Mouse (Mus musculus): ENCODE data around the gene Tbc1d2b. TPM values are rescaled to one million over a fixed set of nuclear protein-coding genes. Genes with fewer than 3 reads are reported as not detected.

The Tbc1d2b gene
- polyA plus RNA-seq, 1 experiment from 2014 or later = 9.3 TPM

DNA sequence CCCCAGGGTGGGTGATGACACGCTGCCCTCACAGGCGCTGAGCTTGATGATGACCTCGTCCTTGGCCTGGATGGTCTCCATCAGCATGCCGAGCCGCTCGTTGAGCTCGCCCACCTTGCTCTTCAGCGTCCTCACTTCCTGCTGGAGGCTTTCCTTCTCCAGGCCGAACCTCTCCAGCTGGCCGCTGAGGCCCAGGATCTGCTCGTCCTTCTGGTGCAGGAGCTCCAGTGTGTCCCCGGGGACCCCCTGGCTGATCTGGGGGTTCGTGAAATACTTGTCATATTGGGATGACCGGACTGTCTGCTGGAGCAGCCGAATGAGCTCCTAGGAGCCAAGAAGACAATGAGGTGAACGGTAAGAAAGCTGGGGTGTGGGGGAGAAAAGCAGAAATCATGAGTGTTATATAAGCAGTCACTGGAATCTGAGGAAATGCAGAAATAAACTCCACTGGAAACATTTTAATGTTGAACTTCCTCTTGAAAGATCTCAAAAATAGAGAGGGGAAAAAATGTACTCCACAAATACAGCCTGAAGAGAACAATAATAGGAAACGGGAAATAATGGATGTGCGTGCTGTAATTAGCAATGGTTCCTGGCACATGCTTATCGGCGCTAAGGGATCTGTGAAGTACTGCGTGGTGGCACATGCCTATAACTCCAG, 44.4 kb downstream of the Tbc1d2b start:
- Histone ChIP-seq H3K4me3 (ENCODE audit: low read length) (no peak overlapping the region), H3K9ac (ENCODE audit: low read depth, low read length) (no peak overlapping the region), H3K27me3 (replicated peaks; ENCODE audit: control insufficient read depth, insufficient read depth, low read length) (no peaks in the 10 kb centered on the region), H3K4me2 (ENCODE audit: low read depth, low read length) (no peak overlapping the region), H3K27ac (ENCODE audit: low read length) (0 out of 2 replicates have a peak overlapping the region, but pooled peaks have one; percentile 38), H3K36me3 (ENCODE audit: control insufficient read depth, insufficient read depth, low read length) (peaks cover 3% of the 10 kb centered on the region; the same call in 1 of the 2 replicates), H3K9me3 (ENCODE audit: control insufficient read depth, low read length) (no peaks in the 10 kb centered on the region), H3K4me1 (ENCODE audit: control insufficient read depth, insufficient read depth, low read length) (no peaks in the 10 kb centered on the region)
- ATAC-seq = peak; percentile 43
- 83% methylated on average over 21 of the region's 21 CpGs for WGBS

DNA sequence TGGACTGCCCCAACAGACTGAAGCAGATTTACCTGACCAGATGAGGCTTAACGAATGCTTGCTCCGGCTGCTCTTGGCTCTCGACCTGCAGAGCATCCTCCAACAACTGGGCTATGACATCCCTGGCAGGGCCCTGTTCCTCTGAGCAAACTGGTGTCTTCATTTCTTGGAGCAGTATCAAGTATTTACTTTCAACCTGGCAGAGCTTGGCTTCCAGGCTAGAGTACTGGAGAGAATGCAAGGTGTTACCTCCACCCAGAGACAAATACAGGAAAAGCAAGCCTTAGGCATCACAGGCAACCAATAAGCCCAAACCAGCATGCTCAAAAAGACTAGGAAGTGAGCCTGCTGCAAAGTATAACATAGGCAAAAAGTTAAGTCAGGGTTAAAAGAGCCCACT, 48.3 kb downstream of the Tbc1d2b start:
- H3K9ac ChIP-seq (ENCODE audit: low read depth, low read length) = no peak overlapping the region
- no peak overlapping the region for H3K4me2 ChIP-seq (ENCODE audit: low read depth, low read length)
- no peaks in the 10 kb centered on the region for H3K4me1 ChIP-seq (ENCODE audit: control insufficient read depth, insufficient read depth, low read length)
- no peaks in the 10 kb centered on the region for H3K9me3 ChIP-seq (ENCODE audit: control insufficient read depth, low read length)
- peaks cover 5% of the 10 kb centered on the region; the same call in 1 of the 2 replicates for H3K36me3 ChIP-seq (ENCODE audit: control insufficient read depth, insufficient read depth, low read length)
- H3K27me3 ChIP-seq (replicated peaks; ENCODE audit: control insufficient read depth, insufficient read depth, low read length) = no peaks in the 10 kb centered on the region
- no peak overlapping the region for H3K4me3 ChIP-seq (ENCODE audit: low read length)
- H3K27ac ChIP-seq (ENCODE audit: low read length) = no peak overlapping the region
- ATAC-seq = no peak
- 87% methylated on average over 3 of the region's 3 CpGs for WGBS

DNA sequence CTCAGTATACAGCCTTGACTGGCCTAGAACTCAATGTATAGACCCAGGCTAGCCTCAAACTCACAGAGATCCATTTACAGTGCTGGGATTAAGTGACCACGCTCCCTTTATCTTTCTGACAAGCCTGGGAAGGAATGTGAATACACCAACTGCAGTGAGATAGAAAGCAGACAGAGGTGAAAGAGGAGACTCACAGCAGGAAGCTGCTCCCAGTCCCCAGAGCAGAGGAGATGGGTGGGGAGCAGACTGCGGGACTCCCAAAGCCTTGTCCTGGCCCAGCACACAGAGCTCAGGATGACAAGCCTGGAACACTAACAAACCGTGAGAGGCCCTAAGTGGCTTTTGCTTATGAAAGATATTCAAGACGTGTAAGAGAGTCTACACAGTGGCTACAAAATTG, 53.1 kb downstream of the Tbc1d2b start:
- Histone ChIP-seq H3K4me2 (ENCODE audit: low read depth, low read length) (no peak overlapping the region), H3K27me3 (replicated peaks; ENCODE audit: control insufficient read depth, insufficient read depth, low read length) (no peaks in the 10 kb centered on the region), H3K36me3 (ENCODE audit: control insufficient read depth, insufficient read depth, low read length) (peaks cover 4% of the 10 kb centered on the region; the same call in 1 of the 2 replicates), H3K9ac (ENCODE audit: low read depth, low read length) (no peak overlapping the region), H3K4me1 (ENCODE audit: control insufficient read depth, insufficient read depth, low read length) (no peaks in the 10 kb centered on the region), H3K27ac (ENCODE audit: low read length) (no peak overlapping the region), H3K4me3 (ENCODE audit: low read length) (no peak overlapping the region), H3K9me3 (ENCODE audit: control insufficient read depth, low read length) (no peaks in the 10 kb centered on the region)
- ATAC-seq = no peak
- 49% methylated on average over 4 of the region's 4 CpGs for WGBS

DNA sequence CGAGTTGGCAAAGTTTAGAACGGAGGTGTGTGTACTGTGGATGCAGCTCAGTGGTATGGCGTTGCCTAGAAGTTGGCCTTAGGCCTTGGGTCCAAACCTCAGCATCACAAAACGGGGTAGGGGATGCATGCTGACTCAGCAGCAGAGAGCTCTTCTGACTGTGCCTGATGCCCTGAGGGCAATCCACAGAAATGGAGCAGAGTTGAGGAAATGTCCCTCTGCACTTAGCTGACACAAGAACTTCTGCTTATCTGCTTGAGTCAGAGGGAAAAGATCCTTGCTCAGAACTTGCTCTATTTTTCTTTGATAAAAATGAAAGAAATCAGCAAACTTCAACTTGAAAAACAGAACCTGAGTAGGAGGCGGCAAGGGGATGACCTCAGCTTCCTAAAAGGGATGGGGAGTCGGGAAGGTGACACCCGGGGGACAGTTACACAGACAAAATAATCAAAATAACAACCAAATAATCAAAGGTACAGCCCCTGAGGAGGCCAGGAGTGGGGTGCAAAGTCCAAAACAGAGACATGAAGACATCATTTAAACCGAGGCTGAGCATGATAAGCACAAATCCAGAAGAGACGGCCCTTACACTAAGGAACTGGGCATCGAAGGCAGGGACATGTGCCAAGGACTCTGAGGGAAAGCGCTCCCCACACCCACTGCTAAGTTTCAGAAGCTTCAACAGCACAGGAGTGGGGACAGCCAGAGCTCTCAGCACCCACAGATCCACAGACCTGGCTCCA, 54.2 kb downstream of the Tbc1d2b start:
- Histone ChIP-seq H3K4me1 (ENCODE audit: control insufficient read depth, insufficient read depth, low read length) (no peaks in the 10 kb centered on the region), H3K9me3 (ENCODE audit: control insufficient read depth, low read length) (no peaks in the 10 kb centered on the region), H3K36me3 (ENCODE audit: control insufficient read depth, insufficient read depth, low read length) (peaks cover 4% of the 10 kb centered on the region; the same call in 1 of the 2 replicates), H3K9ac (ENCODE audit: low read depth, low read length) (no peak overlapping the region), H3K4me3 (ENCODE audit: low read length) (no peak overlapping the region), H3K4me2 (ENCODE audit: low read depth, low read length) (no peak overlapping the region), H3K27ac (ENCODE audit: low read length) (peak overlapping the region; percentile 16; the same call in 1 of the 2 replicates), H3K27me3 (replicated peaks; ENCODE audit: control insufficient read depth, insufficient read depth, low read length) (no peaks in the 10 kb centered on the region)
- 80% methylated on average over 11 of the region's 11 CpGs for WGBS
- ATAC-seq = peak; percentile 68

DNA sequence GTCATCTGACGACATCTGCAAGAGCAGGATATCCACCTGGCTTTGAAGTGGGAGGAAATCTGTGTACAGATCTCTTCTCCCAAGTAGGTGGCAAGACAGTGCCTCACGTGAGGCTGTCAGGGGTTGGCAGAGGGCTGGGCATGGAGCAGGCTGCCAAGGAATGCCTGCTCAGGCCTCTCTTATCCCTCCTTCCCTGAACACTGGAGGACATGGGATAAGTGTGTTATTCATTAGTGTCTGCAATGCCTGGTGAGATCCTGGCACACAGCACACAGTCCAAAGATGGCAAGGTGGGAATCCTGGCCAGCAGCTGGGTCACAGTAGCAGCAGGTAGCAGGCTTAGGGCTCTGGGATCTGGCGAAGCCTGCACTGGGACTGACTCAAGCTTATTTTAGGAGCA, 57.5 kb downstream of the Tbc1d2b start:
- WGBS = 88% methylated on average over 3 of the region's 3 CpGs
- no peak for ATAC-seq
- peaks cover 7% of the 10 kb centered on the region; the same call in 1 of the 2 replicates for H3K36me3 ChIP-seq (ENCODE audit: control insufficient read depth, insufficient read depth, low read length)

DNA sequence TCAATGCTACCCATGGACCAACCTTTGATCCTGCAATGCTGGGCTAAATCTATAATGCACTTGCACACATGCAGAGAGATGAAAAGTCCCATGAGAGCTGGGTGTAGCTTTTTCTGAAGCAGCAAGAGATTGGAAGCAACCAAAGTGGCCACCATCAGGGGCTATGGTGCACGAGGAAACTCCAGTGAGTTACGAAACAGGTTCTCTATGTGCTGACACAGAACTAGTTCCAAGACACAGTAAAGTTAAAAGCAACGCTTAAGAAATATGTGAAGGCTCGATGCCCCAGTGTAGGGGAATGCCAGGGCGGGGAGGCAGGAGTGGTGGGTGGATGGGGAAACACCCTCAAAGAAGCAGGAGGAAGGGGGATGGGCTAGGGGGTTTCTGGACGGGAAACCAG, 61.9 kb downstream of the Tbc1d2b start:
- no peak for ATAC-seq
- peaks cover 5% of the 10 kb centered on the region; the same call in 1 of the 2 replicates for H3K36me3 ChIP-seq (ENCODE audit: control insufficient read depth, insufficient read depth, low read length)

More for the DNA sequence above, 57.5 kb downstream of the Tbc1d2b start:
- Histone ChIP-seq H3K9ac (ENCODE audit: low read depth, low read length) (no peak overlapping the region), H3K4me3 (ENCODE audit: low read length) (no peak overlapping the region), H3K4me2 (ENCODE audit: low read depth, low read length) (no peak overlapping the region), H3K9me3 (ENCODE audit: control insufficient read depth, low read length) (no peaks in the 10 kb centered on the region), H3K4me1 (ENCODE audit: control insufficient read depth, insufficient read depth, low read length) (no peaks in the 10 kb centered on the region), H3K27ac (ENCODE audit: low read length) (no peak overlapping the region), H3K27me3 (replicated peaks; ENCODE audit: control insufficient read depth, insufficient read depth, low read length) (no peaks in the 10 kb centered on the region)

DNA sequence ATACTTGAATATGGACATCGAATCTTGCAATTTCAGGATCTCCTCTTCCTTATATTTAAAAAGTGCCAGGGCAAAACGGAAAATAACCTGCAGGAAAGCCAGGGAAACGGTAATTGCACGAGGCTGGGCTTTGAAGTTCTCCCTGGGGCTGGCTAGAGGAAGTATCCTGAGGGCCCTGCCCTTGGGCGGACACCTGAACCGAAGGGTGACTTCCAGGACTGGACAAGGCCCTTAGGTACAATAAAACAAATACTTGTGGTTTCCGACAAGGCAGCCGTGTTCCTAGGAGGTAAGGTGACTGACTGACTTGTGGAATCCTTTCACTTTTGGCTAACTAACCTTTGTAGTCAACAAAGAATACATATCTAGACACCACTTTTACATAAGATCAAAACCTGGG, 62.8 kb downstream of the Tbc1d2b start:
- Histone ChIP-seq H3K27me3 (replicated peaks; ENCODE audit: control insufficient read depth, insufficient read depth, low read length) (no peaks in the 10 kb centered on the region), H3K4me3 (ENCODE audit: low read length) (no peak overlapping the region), H3K9me3 (ENCODE audit: control insufficient read depth, low read length) (no peaks in the 10 kb centered on the region), H3K4me1 (ENCODE audit: control insufficient read depth, insufficient read depth, low read length) (no peaks in the 10 kb centered on the region), H3K36me3 (ENCODE audit: control insufficient read depth, insufficient read depth, low read length) (peaks cover 5% of the 10 kb centered on the region; the same call in 1 of the 2 replicates), H3K27ac (ENCODE audit: low read length) (no peak overlapping the region), H3K9ac (ENCODE audit: low read depth, low read length) (no peak overlapping the region), H3K4me2 (ENCODE audit: low read depth, low read length) (no peak overlapping the region)
- WGBS = 76% methylated on average over 8 of the region's 8 CpGs
- no peak for ATAC-seq

More for the DNA sequence above, 61.9 kb downstream of the Tbc1d2b start:
- Histone ChIP-seq H3K27me3 (replicated peaks; ENCODE audit: control insufficient read depth, insufficient read depth, low read length) (no peaks in the 10 kb centered on the region), H3K27ac (ENCODE audit: low read length) (no peak overlapping the region), H3K4me2 (ENCODE audit: low read depth, low read length) (no peak overlapping the region), H3K9ac (ENCODE audit: low read depth, low read length) (no peak overlapping the region), H3K4me1 (ENCODE audit: control insufficient read depth, insufficient read depth, low read length) (no peaks in the 10 kb centered on the region), H3K9me3 (ENCODE audit: control insufficient read depth, low read length) (no peaks in the 10 kb centered on the region), H3K4me3 (ENCODE audit: low read length) (no peak overlapping the region)
- WGBS = 79% methylated on average over 6 of the region's 6 CpGs

DNA sequence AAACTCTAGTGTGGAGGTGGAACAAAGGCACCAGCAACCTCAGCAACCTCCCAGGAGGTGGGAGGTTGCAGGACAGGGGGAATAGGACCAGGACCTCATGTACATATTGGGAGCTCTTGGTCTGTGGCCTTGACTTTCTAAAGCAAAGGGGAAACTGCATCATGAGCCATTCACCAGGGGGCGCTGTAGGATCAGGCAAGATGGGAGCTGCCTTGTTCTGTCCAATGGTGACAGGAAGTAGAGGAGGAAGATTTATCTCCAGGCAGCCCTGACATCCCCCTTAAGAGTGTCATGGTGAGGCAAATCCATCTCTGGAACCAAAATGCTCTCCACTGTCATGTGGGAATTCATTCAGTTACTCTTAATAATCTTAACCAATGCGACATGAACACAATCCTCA, 64.1 kb downstream of the Tbc1d2b start:
- Histone ChIP-seq H3K4me3 (ENCODE audit: low read length) (no peak overlapping the region), H3K4me1 (ENCODE audit: control insufficient read depth, insufficient read depth, low read length) (no peaks in the 10 kb centered on the region), H3K9ac (ENCODE audit: low read depth, low read length) (no peak overlapping the region), H3K27me3 (replicated peaks; ENCODE audit: control insufficient read depth, insufficient read depth, low read length) (no peaks in the 10 kb centered on the region), H3K27ac (ENCODE audit: low read length) (no peak overlapping the region), H3K4me2 (ENCODE audit: low read depth, low read length) (no peak overlapping the region), H3K36me3 (ENCODE audit: control insufficient read depth, insufficient read depth, low read length) (peaks cover 9% of the 10 kb centered on the region; the same call in 1 of the 2 replicates), H3K9me3 (ENCODE audit: control insufficient read depth, low read length) (no peaks in the 10 kb centered on the region)
- peak; percentile 57 for ATAC-seq
- WGBS = 55% methylated on average over 2 of the region's 2 CpGs

DNA sequence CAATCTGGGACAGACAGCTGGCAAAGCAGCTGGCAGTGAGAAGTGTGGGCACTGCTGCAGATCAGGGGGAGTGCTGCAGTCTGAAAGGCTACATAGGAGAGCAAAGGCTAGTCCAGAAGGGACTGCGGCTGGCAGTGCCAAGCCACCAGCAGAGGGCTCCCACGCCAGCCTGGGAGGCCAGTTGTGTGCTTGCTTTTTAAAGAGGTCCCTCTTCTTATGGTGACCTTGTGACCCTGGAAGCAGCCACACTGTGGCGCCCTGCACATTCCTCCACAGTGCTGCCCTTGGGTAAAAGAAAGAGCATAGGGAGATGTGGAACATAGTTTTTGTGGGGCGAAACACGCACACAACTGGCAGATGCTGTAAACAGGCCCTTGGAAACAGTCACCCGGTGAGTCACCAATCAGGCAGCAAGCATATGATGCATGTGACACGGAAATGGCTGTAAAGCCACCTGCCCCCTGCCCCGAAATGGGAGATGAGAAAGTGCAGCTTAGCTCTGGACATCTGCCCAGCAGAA, 66.1 kb downstream of the Tbc1d2b start:
- Histone ChIP-seq H3K36me3 (ENCODE audit: control insufficient read depth, insufficient read depth, low read length) (peaks cover 10% of the 10 kb centered on the region; the same call in 1 of the 2 replicates), H3K4me2 (ENCODE audit: low read depth, low read length) (no peak overlapping the region), H3K4me3 (ENCODE audit: low read length) (no peak overlapping the region), H3K4me1 (ENCODE audit: control insufficient read depth, insufficient read depth, low read length) (no peaks in the 10 kb centered on the region), H3K9me3 (ENCODE audit: control insufficient read depth, low read length) (no peaks in the 10 kb centered on the region), H3K9ac (ENCODE audit: low read depth, low read length) (no peak overlapping the region), H3K27ac (ENCODE audit: low read length) (no peak overlapping the region), H3K27me3 (replicated peaks; ENCODE audit: control insufficient read depth, insufficient read depth, low read length) (no peaks in the 10 kb centered on the region)
- ATAC-seq = no peak
- WGBS = 72% methylated on average over 8 of the region's 8 CpGs
